ENCODE assay signal across 8 mouse cellular contexts in the genomic region with DNA sequence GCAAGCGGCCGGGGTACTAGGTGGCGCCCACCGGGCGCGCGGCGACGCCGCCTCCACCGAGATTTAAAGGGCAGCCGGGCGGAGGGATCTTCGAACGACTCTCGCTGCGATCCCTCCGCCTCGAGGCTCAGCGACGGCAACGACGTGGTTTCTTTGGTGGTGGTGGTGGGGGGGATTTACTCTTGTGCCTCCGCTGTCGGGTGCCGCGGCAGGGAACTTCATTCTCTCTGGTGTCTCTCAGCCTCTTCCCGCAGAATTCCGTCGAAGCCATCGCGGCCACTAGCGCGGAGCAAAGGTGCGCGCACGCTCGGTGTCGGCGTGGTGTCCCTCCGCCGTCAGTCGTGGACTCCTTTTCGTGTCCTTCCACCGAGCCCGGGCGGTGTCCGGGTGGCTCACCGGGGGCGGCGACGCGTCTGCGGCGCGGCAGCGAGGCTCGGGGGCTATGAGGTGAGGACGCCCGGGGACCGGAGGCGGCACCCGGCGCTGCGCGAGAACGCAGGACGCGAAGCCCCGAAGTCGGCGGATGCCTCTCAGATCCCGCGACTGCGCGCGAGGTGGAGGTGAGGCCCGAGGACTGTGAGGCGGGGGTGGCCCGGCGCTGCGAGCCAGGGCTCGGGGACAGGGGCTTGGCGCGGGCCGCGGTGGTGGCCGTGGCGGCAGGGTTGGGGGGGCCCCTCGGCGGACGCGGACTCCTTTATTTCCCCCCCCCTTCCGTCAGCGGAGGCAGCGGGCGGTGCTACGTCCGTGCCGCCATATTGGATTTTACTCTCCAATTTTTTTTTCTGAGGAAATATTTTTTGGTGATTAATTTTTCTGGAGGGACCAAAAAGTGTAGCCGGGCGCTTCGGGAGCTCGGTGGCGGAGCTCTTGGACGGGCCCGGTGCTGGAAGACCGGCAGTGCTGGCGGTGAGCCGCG. TPM values are rescaled to one million over a fixed set of nuclear protein-coding genes. Genes with fewer than 3 reads are reported as not detected.
A peak's percentile ranks its signal among the peaks of the same experiment; 100 is the strongest.
DNase-seq lines count a peak whose midpoint lies in the region; ATAC-seq and TF ChIP-seq lines count a peak whose summit lies in the region.

No protein-coding gene starts in this region.

- TF ChIP-seq POLR2A in thymus, adult 2 months (IDR thresholded peaks at IDR 0.05; ENCODE audit: control insufficient read depth, extremely low read depth, insufficient read depth, low read length, poor library complexity), result no peak; the same call in none of the 2 replicates

- peak; percentile 9; the same call in 1 of the 2 replicates for TF ChIP-seq CTCF in thymus, adult 2 months (IDR thresholded peaks at IDR 0.05; ENCODE audit: borderline replicate concordance, control insufficient read depth, extremely low read depth, insufficient read depth, low read length, poor library complexity)

- peak; percentile 71 for DNase-seq in MEL-GATA-1-ER (ENCODE audit: extremely low read depth, low read depth)
- peak; percentile 93 for DNase-seq in cerebellum, adult 8-10 months
- peak; percentile 88 for DNase-seq in hindbrain, embryonic 10.5 days (ENCODE audit: low spot score)
- peak; percentile 86 for DNase-seq in layer of hippocampus, adult 9-11 months
- peak; percentile 60 for DNase-seq in ovary, adult 18-20 months (ENCODE audit: low spot score)
- DNase-seq in thymus, adult 2 months, result peak; percentile 80

- peak overlapping the region; percentile 100 for H3K27ac ChIP-seq in hindbrain, embryonic 10.5 days
- H3K27ac ChIP-seq in lung, embryonic 16.5 days (ENCODE audit: low read length), result peak overlapping the region; percentile 100
- peak overlapping the region; percentile 91 for H3K27ac ChIP-seq in thymus, adult 2 months (ENCODE audit: control insufficient read depth, insufficient read depth, low read length)

- H3K4me3 ChIP-seq in hindbrain, embryonic 10.5 days, result peak overlapping the region; percentile 96
- peak overlapping the region; percentile 96 for H3K4me3 ChIP-seq in lung, embryonic 16.5 days (ENCODE audit: low read length)
- peak overlapping the region; percentile 83 for H3K4me3 ChIP-seq in thymus, adult 2 months (ENCODE audit: control insufficient read depth, insufficient read depth, low read length)

- H3K9ac ChIP-seq in lung, embryonic 16.5 days (ENCODE audit: low read length), result peak overlapping the region; percentile 100

- peaks cover 27% of the 10 kb centered on the region for H3K4me1 ChIP-seq in hindbrain, embryonic 10.5 days (replicated peaks)
- peaks cover 13% of the 10 kb centered on the region for H3K4me1 ChIP-seq in lung, embryonic 16.5 days (replicated peaks; ENCODE audit: control insufficient read depth, insufficient read depth, low read length)
- H3K4me1 ChIP-seq in thymus, adult 2 months (replicated peaks; ENCODE audit: control insufficient read depth, insufficient read depth, low read length), result peaks cover 12% of the 10 kb centered on the region

- under 1% methylated on average over 111 of the region's 111 CpGs for WGBS in hindbrain, embryonic 10.5 days
- WGBS in lung, embryonic 16.5 days, result under 1% methylated on average over 102 of the region's 111 CpGs
- WGBS in thymus, adult 2 months, result under 1% methylated on average over 111 of the region's 111 CpGs

- no peaks in the 10 kb centered on the region for H3K9me3 ChIP-seq in hindbrain, embryonic 10.5 days
- no peaks in the 10 kb centered on the region for H3K9me3 ChIP-seq in lung, embryonic 16.5 days (ENCODE audit: control insufficient read depth, low read length)

- peak overlapping the region; percentile 93 for H3K4me2 ChIP-seq in lung, embryonic 16.5 days (ENCODE audit: low read depth, low read length)

- H3K36me3 ChIP-seq in hindbrain, embryonic 10.5 days, result peaks cover 11% of the 10 kb centered on the region; the same call in 1 of the 2 replicates
- no peaks in the 10 kb centered on the region for H3K36me3 ChIP-seq in lung, embryonic 16.5 days (ENCODE audit: control insufficient read depth, insufficient read depth, low read length)
- no peaks in the 10 kb centered on the region for H3K36me3 ChIP-seq in thymus, adult 2 months (ENCODE audit: control insufficient read depth, insufficient read depth, low read length)

- H3K27me3 ChIP-seq in hindbrain, embryonic 10.5 days (ENCODE audit: insufficient read depth, poor library complexity, severe bottlenecking), result no peaks in the 10 kb centered on the region
- no peaks in the 10 kb centered on the region for H3K27me3 ChIP-seq in lung, embryonic 16.5 days (ENCODE audit: control insufficient read depth, insufficient read depth, low read depth, low read length)
- no peaks in the 10 kb centered on the region for H3K27me3 ChIP-seq in thymus, adult 2 months (ENCODE audit: control insufficient read depth, insufficient read depth, low read length)

- peak; percentile 39 for ATAC-seq in frontal cortex, adult (ENCODE audit: low TSS enrichment)
- peak; percentile 63 for ATAC-seq in lung, embryonic 16.5 days (ENCODE audit: low read depth)

RNA-seq across cellular contexts. Expression of a gene that starts 0.8 kb away (rescaled TPM):
- polyA plus RNA-seq in hindbrain, embryonic 10.5 days (2016; fragmentation: Nextera tagmentation; extraction: Ambion mirVana), result 30.6 and 37.1 TPM in 2 replicates
- polyA plus RNA-seq in lung, embryonic 16.5 days (2015; fragmentation: Nextera tagmentation; extraction: Ambion mirVana), result 28.1 and 29.5 TPM in 2 replicates
- polyA plus RNA-seq in thymus, adult 2 months (2012; rRNA removed), result 32.9 and 43.6 TPM in 2 replicates

RNA-seq across cellular contexts. Expression of a gene that starts 59.9 kb away (rescaled TPM):
- 45.7 and 46.9 TPM in 2 replicates for polyA plus RNA-seq in hindbrain, embryonic 10.5 days (2016; fragmentation: Nextera tagmentation; extraction: Ambion mirVana)
- 28.3 and 32.4 TPM in 2 replicates for polyA plus RNA-seq in lung, embryonic 16.5 days (2015; fragmentation: Nextera tagmentation; extraction: Ambion mirVana)
- polyA plus RNA-seq in thymus, adult 2 months (2012; rRNA removed), result 24.8 and 25.2 TPM in 2 replicates

Comparison
In these comparisons a context has a peak if more than half of its experiments do, and no peak if none do; other contexts are left out.
1. Peak in every context shown above with its lines: DNase-seq, ATAC-seq, H3K4me3 ChIP-seq and H3K27ac ChIP-seq.